ENCODE assay signal across 25 mouse cellular contexts in genomic region chr9:51924551-51925081, GRCm38 (mm10). TPM values are rescaled to one million over a fixed set of nuclear protein-coding genes. Genes with fewer than 3 reads are reported as not detected.
DNase-seq lines count a peak whose midpoint lies in the region; ATAC-seq lines count a peak whose summit lies in the region.
"Had no signal": no experiment of that assay in that cellular context is flagged by ENCODE, and none has a peak within 500 bp of the region (broad histone marks: within the 10 kb centered on the region; RNA-seq: fewer than 3 reads in every experiment).

No protein-coding gene starts in this region.

- WGBS in forebrain, embryonic 13.5 days, result 85% methylated on average over 8 of the region's 8 CpGs
- 83% methylated on average over 8 of the region's 8 CpGs for WGBS in hindbrain, embryonic 11.5 days

- H3K4me2 ChIP-seq in forebrain, embryonic 13.5 days, result no peak overlapping the region
- no peak overlapping the region for H3K4me2 ChIP-seq in hindbrain, embryonic 11.5 days (replicated peaks; ENCODE audit: low read depth, low read length)
- H3K4me2 ChIP-seq: embryonic facial prominence, embryonic 15.5 days; forebrain, embryonic 15.5 days; heart, embryonic 12.5 days; limb, embryonic 12.5 days; liver, embryonic 11.5 days; neural tube, embryonic 15.5 days had no signal

- H3K9ac ChIP-seq in forebrain, embryonic 13.5 days, result no peak overlapping the region
- H3K9ac ChIP-seq in hindbrain, embryonic 11.5 days (ENCODE audit: low read depth, low read length), result no peak overlapping the region
- H3K9ac ChIP-seq: embryonic facial prominence, embryonic 15.5 days; forebrain, embryonic 15.5 days; heart, embryonic 12.5 days; limb, embryonic 12.5 days; liver, postnatal 0 days; neural tube, embryonic 15.5 days had no signal

- no peak overlapping the region for H3K27ac ChIP-seq in forebrain, embryonic 13.5 days
- no peak overlapping the region for H3K27ac ChIP-seq in hindbrain, embryonic 11.5 days (ENCODE audit: low read depth, low read length)
- H3K27ac ChIP-seq: embryonic facial prominence, embryonic 15.5 days; forebrain, embryonic 15.5 days; hindbrain, embryonic 10.5 days; kidney, postnatal 0 days; limb, embryonic 12.5 days; macrophage; midbrain, embryonic 10.5 days; neural tube, embryonic 15.5 days had no signal

- peak; percentile 55 to 65 for DNase-seq in left cerebral cortex, adult 18-20 months (ENCODE audit: low spot score in 2 of 2)
- no peak for DNase-seq in left cerebral cortex, postnatal 4 days
- peak; percentile 79 for DNase-seq in brain, adult 2 months (ENCODE audit: low read depth, low spot score)
- peak; percentile 29 to 34 for DNase-seq in frontal cortex, postnatal 14 days (ENCODE audit: low spot score in 2 of 2)
- peak; percentile 34 to 36 for DNase-seq in left cerebral cortex, postnatal 14 days (ENCODE audit: low spot score in 2 of 2)
- no peak for DNase-seq in hindbrain, embryonic 11.5 days (ENCODE audit: low spot score)
- no peak for DNase-seq in thymus, postnatal 10 days (ENCODE audit: low spot score in 2 of 2)
- DNase-seq: adrenal gland, postnatal 25 days; cerebellum, adult 9-10 months; heart, postnatal 10 days; kidney, adult 18-20 months; layer of hippocampus, adult 9-11 months; liver, postnatal 0 days had no signal

- intact Hi-C loops in left cerebral cortex, postnatal 4 days (cut with DNase I), result no loop called here
- intact Hi-C loops in left cerebral cortex, postnatal 14 days (cut with DNase I), result no loop called here

- H3K27me3 ChIP-seq in forebrain, embryonic 13.5 days, result no peaks in the 10 kb centered on the region
- H3K27me3 ChIP-seq in hindbrain, embryonic 11.5 days (ENCODE audit: control insufficient read depth, insufficient read depth, low read length), result no peaks in the 10 kb centered on the region
- H3K27me3 ChIP-seq: embryonic facial prominence, embryonic 15.5 days; forebrain, embryonic 15.5 days; heart, embryonic 12.5 days; limb, embryonic 12.5 days; neural tube, embryonic 15.5 days had no signal

- ATAC-seq in forebrain, embryonic 13.5 days, result no peak
- ATAC-seq in hindbrain, embryonic 11.5 days (ENCODE audit: low FRiP score), result no peak
- ATAC-seq: forebrain, embryonic 15.5 days; liver, postnatal 0 days; lung, postnatal 0 days had no signal

- H3K36me3 ChIP-seq in forebrain, embryonic 13.5 days (ENCODE audit: poor library complexity, severe bottlenecking), result no peaks in the 10 kb centered on the region
- H3K36me3 ChIP-seq in hindbrain, embryonic 11.5 days (ENCODE audit: control insufficient read depth, insufficient read depth, low read length), result no peaks in the 10 kb centered on the region
- H3K36me3 ChIP-seq: embryonic facial prominence, embryonic 15.5 days; forebrain, embryonic 15.5 days; heart, embryonic 12.5 days; hindbrain, embryonic 10.5 days; limb, embryonic 12.5 days; midbrain, embryonic 10.5 days; neural tube, embryonic 15.5 days had no signal

- H3K4me3 ChIP-seq in forebrain, embryonic 13.5 days, result no peak overlapping the region
- H3K4me3 ChIP-seq in hindbrain, embryonic 11.5 days (ENCODE audit: low read depth, low read length), result no peak overlapping the region
- H3K4me3 ChIP-seq: embryonic facial prominence, embryonic 15.5 days; forebrain, embryonic 15.5 days; heart, embryonic 12.5 days; hindbrain, embryonic 10.5 days; limb, embryonic 12.5 days; midbrain, embryonic 10.5 days; neural tube, embryonic 15.5 days had no signal

- no peaks in the 10 kb centered on the region for H3K4me1 ChIP-seq in forebrain, embryonic 13.5 days
- no peaks in the 10 kb centered on the region for H3K4me1 ChIP-seq in hindbrain, embryonic 11.5 days (replicated peaks; ENCODE audit: control insufficient read depth, insufficient read depth, low read length)
- H3K4me1 ChIP-seq: forebrain, embryonic 15.5 days had no signal

- no peaks in the 10 kb centered on the region for H3K9me3 ChIP-seq in forebrain, embryonic 13.5 days (replicated peaks)
- no peaks in the 10 kb centered on the region for H3K9me3 ChIP-seq in hindbrain, embryonic 11.5 days (ENCODE audit: control insufficient read depth, low read length)
- H3K9me3 ChIP-seq: embryonic facial prominence, embryonic 15.5 days; forebrain, embryonic 15.5 days; heart, embryonic 12.5 days; hindbrain, embryonic 10.5 days; limb, embryonic 12.5 days; midbrain, embryonic 10.5 days; neural tube, embryonic 15.5 days had no signal

RNA-seq across cellular contexts. Expression of gene Fdx1, which starts 38.7 kb away (rescaled TPM):
- total RNA-seq in left cerebral cortex, adult 18-20 months (2021), result 10 to 100 TPM; 19.3 to 20.2 TPM
- total RNA-seq in left cerebral cortex, postnatal 4 days (2021), result 10 to 100 TPM; 15.2 to 16.0 TPM
- total RNA-seq in left cerebral cortex, postnatal 14 days (2021), result 10 to 100 TPM; 14.0 to 16.3 TPM
- 41.3 and 49.4 TPM in 2 replicates for polyA plus RNA-seq in forebrain, embryonic 13.5 days (2015; fragmentation: Nextera tagmentation; extraction: Ambion mirVana)
- 53.0 and 55.3 TPM in 2 replicates for polyA plus RNA-seq in hindbrain, embryonic 11.5 days (2014; fragmentation: Nextera tagmentation; extraction: Ambion mirVana)

Comparison
In these comparisons a context has a peak if more than half of its experiments do, and no peak if none do; other contexts are left out.
1. DNase-seq: peak in left cerebral cortex, adult 18-20 months (2 of 2), brain, adult 2 months (single experiment), frontal cortex, postnatal 14 days (2 of 2) and left cerebral cortex, postnatal 14 days (2 of 2); none in left cerebral cortex, postnatal 4 days (single experiment), hindbrain, embryonic 11.5 days (single experiment) and thymus, postnatal 10 days (0 of 2).